10 mouse cellular contexts compared by ENCODE assay signal in the genomic region with DNA sequence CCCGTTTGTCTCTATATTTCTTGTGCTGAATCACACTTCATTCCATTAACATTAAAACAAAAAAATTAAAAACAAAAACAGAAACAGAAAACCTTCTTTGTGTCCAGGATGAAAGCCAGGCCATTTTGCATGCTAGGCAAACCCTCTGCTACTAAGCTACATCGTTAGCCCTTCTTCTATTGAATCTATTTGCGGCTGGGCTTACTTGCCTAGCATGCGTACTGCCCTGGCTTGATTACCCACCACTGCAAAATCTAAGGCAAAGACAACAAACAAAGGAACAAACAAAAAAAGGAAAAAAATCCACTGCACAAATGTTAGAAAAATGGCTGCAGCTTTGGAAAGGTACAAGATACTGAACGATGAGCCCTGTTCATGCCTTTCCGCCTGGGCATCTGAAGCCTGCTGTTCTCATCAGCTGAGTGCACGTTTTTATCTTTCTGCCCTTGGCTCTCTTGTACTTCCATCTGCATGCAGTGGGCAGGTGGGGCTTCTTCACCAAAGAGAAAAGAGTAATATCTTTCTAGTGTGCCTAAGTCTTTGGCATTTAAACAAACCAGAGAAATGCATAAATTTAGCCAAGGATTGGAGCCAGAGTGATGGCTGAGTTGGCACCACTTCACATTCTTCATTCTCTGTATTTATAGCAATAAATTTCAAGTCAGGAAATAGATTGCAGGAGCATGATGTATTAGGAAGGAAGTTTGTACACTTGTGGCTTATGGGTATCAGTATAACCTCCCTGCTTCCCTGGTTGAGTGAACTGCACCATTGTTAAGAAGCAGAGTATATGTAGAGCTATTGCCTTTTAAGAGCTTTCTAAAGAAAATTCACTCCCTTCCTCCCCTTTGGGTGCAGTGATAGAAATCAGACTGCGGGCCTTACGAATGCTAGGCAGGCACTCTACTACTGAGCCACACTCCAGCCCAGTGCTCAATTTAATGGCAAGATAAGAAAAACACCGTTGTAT.
DNase-seq lines count a peak whose midpoint lies in the region; ATAC-seq lines count a peak whose summit lies in the region.
"Had no signal": no experiment of that assay in that cellular context is flagged by ENCODE, and none has a peak within 500 bp of the region (broad histone marks: within the 10 kb centered on the region; RNA-seq: fewer than 3 reads in every experiment).

No protein-coding gene starts in this region.

- no peak for ATAC-seq in heart, embryonic 14.5 days (ENCODE audit: insufficient number of reproducible peaks, insufficient read depth, low FRiP score, low read depth)
- no peak for ATAC-seq in midbrain, embryonic 13.5 days
- no peak for ATAC-seq in midbrain, embryonic 11.5 days (ENCODE audit: low FRiP score)
- ATAC-seq in megakaryocyte progenitor cell, adult 5-6 weeks (replicated peaks; ENCODE audit: poor library complexity) = peak; percentile 62

- H3K27me3 ChIP-seq in heart, embryonic 14.5 days (ENCODE audit: control insufficient read depth, insufficient read depth, low read length) = no peaks in the 10 kb centered on the region
- no peaks in the 10 kb centered on the region for H3K27me3 ChIP-seq in midbrain, embryonic 13.5 days
- no peaks in the 10 kb centered on the region for H3K27me3 ChIP-seq in midbrain, embryonic 11.5 days (ENCODE audit: control insufficient read depth, insufficient read depth, low read length)
- H3K27me3 ChIP-seq: stomach, embryonic 15.5 days had no signal

- no peak overlapping the region for H3K9ac ChIP-seq in heart, embryonic 14.5 days (ENCODE audit: low read length)
- H3K9ac ChIP-seq in midbrain, embryonic 13.5 days (replicated peaks) = no peak overlapping the region
- H3K9ac ChIP-seq in midbrain, embryonic 11.5 days (ENCODE audit: low read length) = no peak overlapping the region
- H3K9ac ChIP-seq: stomach, embryonic 15.5 days had no signal

- H3K4me2 ChIP-seq in heart, embryonic 14.5 days (ENCODE audit: low read length) = no peak overlapping the region
- H3K4me2 ChIP-seq in midbrain, embryonic 13.5 days (replicated peaks) = no peak overlapping the region
- no peak overlapping the region for H3K4me2 ChIP-seq in midbrain, embryonic 11.5 days
- H3K4me2 ChIP-seq: stomach, embryonic 15.5 days had no signal

- H3K4me1 ChIP-seq in heart, embryonic 14.5 days (ENCODE audit: control insufficient read depth in 2 of 2, insufficient read depth in 2 of 2, low read length in 2 of 2) = peaks cover 9 to 27% of the 10 kb centered on the region in 2 experiments
- no peaks in the 10 kb centered on the region; the same call in 1 of the 2 replicates for H3K4me1 ChIP-seq in midbrain, embryonic 13.5 days (replicated peaks)
- H3K4me1 ChIP-seq in midbrain, embryonic 11.5 days (ENCODE audit: control insufficient read depth, insufficient read depth, low read length) = no peaks in the 10 kb centered on the region
- H3K4me1 ChIP-seq: stomach, embryonic 15.5 days had no signal

- no peak overlapping the region for H3K4me3 ChIP-seq in heart, embryonic 14.5 days (ENCODE audit: control insufficient read depth in 1 of 2, insufficient read depth in 1 of 2, low read depth in 1 of 2, low read length in 2 of 2)
- no peak overlapping the region for H3K4me3 ChIP-seq in midbrain, embryonic 13.5 days (replicated peaks)
- no peak overlapping the region for H3K4me3 ChIP-seq in midbrain, embryonic 11.5 days (ENCODE audit: low read depth, low read length)
- H3K4me3 ChIP-seq: stomach, embryonic 15.5 days had no signal

- H3K9me3 ChIP-seq in heart, embryonic 14.5 days (ENCODE audit: control insufficient read depth, low read length) = no peaks in the 10 kb centered on the region
- no peaks in the 10 kb centered on the region for H3K9me3 ChIP-seq in midbrain, embryonic 13.5 days
- H3K9me3 ChIP-seq in midbrain, embryonic 11.5 days (ENCODE audit: control insufficient read depth, low read length) = no peaks in the 10 kb centered on the region
- H3K9me3 ChIP-seq: stomach, embryonic 15.5 days had no signal

- peak overlapping the region; percentile 34 to 63 for H3K27ac ChIP-seq in heart, embryonic 14.5 days (replicated peaks in 1 of 2; ENCODE audit: control insufficient read depth in 1 of 2, insufficient read depth in 1 of 2, low read depth in 2 of 2, low read length in 2 of 2)
- H3K27ac ChIP-seq in midbrain, embryonic 13.5 days = peak overlapping the region; percentile 17; the same call in 1 of the 2 replicates
- H3K27ac ChIP-seq in midbrain, embryonic 11.5 days (ENCODE audit: low read depth, low read length) = no peak overlapping the region
- H3K27ac ChIP-seq: stomach, embryonic 15.5 days had no signal

- 67% methylated on average over 10 of the region's 10 CpGs for WGBS in heart, embryonic 14.5 days
- 78% methylated on average over 10 of the region's 10 CpGs for WGBS in midbrain, embryonic 13.5 days
- 86% methylated on average over 10 of the region's 10 CpGs for WGBS in midbrain, embryonic 11.5 days

- DNase-seq in heart, postnatal 4 days = no peak
- DNase-seq in midbrain, embryonic 11.5 days (ENCODE audit: low spot score, missing footprints) = no peak
- peak; percentile 38 to 55 for DNase-seq in cerebellum, postnatal 14 days
- no peak for DNase-seq in kidney, postnatal 14 days
- DNase-seq in thymus, postnatal 25 days = no peak
- DNase-seq: lung, adult 18-20 months had no signal

- H3K36me3 ChIP-seq in heart, embryonic 14.5 days (ENCODE audit: control insufficient read depth, insufficient read depth, low read length) = 0 out of 2 replicates have a peak, but pooled peaks cover 8% of the 10 kb centered on the region
- H3K36me3 ChIP-seq in midbrain, embryonic 13.5 days = no peaks in the 10 kb centered on the region
- H3K36me3 ChIP-seq in midbrain, embryonic 11.5 days (ENCODE audit: control insufficient read depth, insufficient read depth, low read length) = no peaks in the 10 kb centered on the region
- H3K36me3 ChIP-seq: stomach, embryonic 15.5 days had no signal

Comparison
In these comparisons a context has a peak if more than half of its experiments do, and no peak if none do; other contexts are left out.
1. DNase-seq: peak in cerebellum, postnatal 14 days (2 of 2); none in heart, postnatal 4 days (single experiment), midbrain, embryonic 11.5 days (single experiment), kidney, postnatal 14 days (single experiment) and thymus, postnatal 25 days (single experiment).